Mouse (Mus musculus): ENCODE data around the gene Eif1.

DNA sequence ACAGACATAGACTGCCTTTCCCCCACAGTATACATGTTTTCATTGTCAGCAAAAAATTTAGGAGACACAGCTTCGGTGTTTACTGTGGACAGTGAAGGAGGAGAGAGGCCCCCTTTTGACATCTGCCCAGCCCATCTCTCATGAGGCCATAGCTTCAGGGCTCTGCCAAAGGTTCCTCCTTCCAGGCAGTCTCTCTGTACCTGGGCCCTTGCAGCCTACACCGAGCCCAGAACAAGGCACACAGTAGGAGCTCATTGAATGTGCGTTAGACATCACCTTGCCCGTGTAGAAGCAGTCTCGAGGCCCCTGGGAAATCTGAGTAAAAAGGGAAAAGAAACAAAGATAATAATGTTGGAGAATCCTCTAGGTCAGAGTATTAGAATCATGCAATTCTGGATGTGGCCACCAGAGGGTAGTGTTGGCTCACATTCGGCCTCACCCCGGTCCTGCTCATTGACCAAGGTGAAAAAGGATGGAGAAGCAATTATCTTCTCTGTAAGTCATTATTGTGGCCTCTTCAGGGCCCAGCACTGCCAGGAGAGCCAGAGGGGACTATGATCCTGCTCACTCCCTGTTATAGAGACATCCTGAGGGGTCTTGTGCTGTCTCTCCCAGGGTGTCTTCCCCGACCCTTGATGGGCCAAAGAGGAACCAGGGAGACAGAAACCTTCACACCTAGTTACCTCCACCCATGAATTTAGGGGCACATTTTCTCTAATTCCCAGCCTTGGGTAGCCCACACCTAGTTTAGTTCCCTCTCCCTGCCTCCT lies 42.7 kb downstream of the Eif1 start:
- TF ChIP-seq CTCF (conservative IDR thresholded peaks at IDR 0.05; ENCODE audit: low read length) = peak; percentile 87
- TF ChIP-seq POU5F1 (IDR thresholded peaks at IDR 0.05; ENCODE audit: borderline replicate concordance, low read length) = no peak
- TF ChIP-seq NANOG (IDR thresholded peaks at IDR 0.05; ENCODE audit: borderline replicate concordance, low read length) = no peak

Measured in E14TG2a.4 (cell line).